Mouse (Mus musculus): ENCODE data around the gene Rps28.

- TF ChIP-seq CTCF (IDR thresholded peaks at IDR 0.05; ENCODE audit: extremely low read depth, insufficient read length, insufficient replicate concordance, low read depth, low read length) (peak; percentile 70; the same call in 1 of the 2 replicates), POLR2A (IDR thresholded peaks at IDR 0.05; ENCODE audit: low read depth, low read length) (no peak)
Observed at GRCm38 (mm10) chr17:33826850-33827249, 2.5 kb upstream of the Rps28 start.

Data from small intestine, adult 2 months (tissue).